Mouse (Mus musculus) heart, postnatal 0 days (tissue): ENCODE results near the gene Gm11938. TPM values are rescaled to one million over a fixed set of nuclear protein-coding genes. Genes with fewer than 3 reads are reported as not detected.
"Not testable (repeated sequence)": the region's sequence is repeated elsewhere in the genome, so short reads cannot be mapped to it uniquely, and the experiment has no call there.

Experiments used
- ATAC-seq: fragments of 200-750 bp; cut with Nextera tagmentation; 2 replicates; pipeline ENCODE4 v1.8.0; 2017; ENCODE audit warnings: low read depth, moderate number of reproducible peaks, moderate library complexity; ENCODE audit not compliant: insufficient read depth
- DNase-seq: peaks from one replicate; pipeline ENCODE4 v3.0.0-alpha.2; 2016; ENCODE audit warnings: low spot score
- H3K27ac ChIP-seq: fragments of 300-500 bp; sonication (generic); 2 replicates; pipeline ENCODE4 v1.5.1; 2014; ENCODE audit warnings: low read depth, mild to moderate bottlenecking
- H3K27me3 ChIP-seq: fragments of 300-500 bp; sonication (generic); 2 replicates; pipeline ENCODE4 v1.6.1; 2014; ENCODE audit warnings: low read length, mixed read lengths; ENCODE audit not compliant: control insufficient read depth, insufficient read depth
- H3K36me3 ChIP-seq: fragments of 300-500 bp; sonication (generic); replicated peaks from 2 replicates; pipeline ENCODE4 v1.6.1; 2014; ENCODE audit warnings: low read length, mixed read lengths; ENCODE audit not compliant: control insufficient read depth, insufficient read depth
- H3K4me1 ChIP-seq: fragments of 300-500 bp; sonication (generic); 2 replicates; pipeline ENCODE4 v1.6.1; 2014; ENCODE audit warnings: antibody characterized with exemption; ENCODE audit not compliant: control insufficient read depth, insufficient read depth
- H3K4me2 ChIP-seq: fragments of 300-500 bp; sonication (generic); 2 replicates; pipeline ENCODE4 v1.6.1; 2014; ENCODE audit warnings: low read depth, mild to moderate bottlenecking, low read length, moderate library complexity
- H3K4me3 ChIP-seq: fragments of 300-500 bp; sonication (generic); 2 replicates; pipeline ENCODE4 v1.5.1; 2014; ENCODE audit warnings: low read depth, low read length
- H3K9ac ChIP-seq: fragments of 300-500 bp; sonication (generic); replicated peaks from 2 replicates; pipeline ENCODE4 v1.6.1; 2014; ENCODE audit warnings: low read depth, low read length, mixed read lengths
- H3K9me3 ChIP-seq: fragments of 300-500 bp; sonication (generic); replicated peaks from 2 replicates; pipeline ENCODE4 v1.6.1; 2016; ENCODE audit warnings: low read length; ENCODE audit not compliant: control insufficient read depth
- CTCF ChIP-seq: IDR thresholded peaks from 2 replicates; pipeline ENCODE4 v1.5.1; 2016; ENCODE audit warnings: antibody characterized with exemption, control low read depth, low read depth
- EP300 ChIP-seq: IDR thresholded peaks from 2 replicates; pipeline ENCODE4 v1.6.1; 2016; ENCODE audit warnings: antibody characterized with exemption, low read depth
- WGBS: fragments of 180-500 bp; shearing (Covaris S2); extraction: QIAGEN DNeasy Blood & Tissue Kit; methylation state at CpG from one replicate; pipeline ENCODE4 v1.1.7; 2014; 5-methylcytosine and 5-hydroxymethylcytosine counted together
- polyA plus RNA-seq: library from polyadenylated mRNA; unstranded; fragments of >200 nt; fragmentation: Nextera tagmentation; extraction: Ambion mirVana; gene quantifications from 2 replicates; pipeline ENCODE4 v1.2.1, GENCODE M21; 2015
- total RNA-seq: library from RNA; depleted of rRNA; stranded (reverse); fragments of >200 nt; gene quantifications from 2 replicates; pipeline ENCODE4 v1.2.3, GENCODE M21; 2014; ENCODE audit warnings: low replicate concordance

Gene Gm11938
- total and polyA plus RNA-seq, 2 experiments from 2014 or later = not detected

GRCm38 (mm10) chr11:99614796-99615363, 11.8 kb upstream of the Gm11938 start, which contains the start of gene Krtap2-4:
Gene Krtap2-4, minus strand, starts transcription at chr11:99614846.
- H3K36me3 ChIP-seq = no peaks in the 10 kb centered on the region
- WGBS = 45% methylated on average over 3 of the region's 3 CpGs
- H3K27me3 ChIP-seq = no peaks in the 10 kb centered on the region
- no peak within 1 kb of the TSS for H3K4me2 ChIP-seq
- no peak within 1 kb of the TSS for H3K27ac ChIP-seq
- no peak within 1 kb of the TSS for H3K9ac ChIP-seq
- ATAC-seq = no peak
- no peak for TF ChIP-seq EP300
- DNase-seq = no peak
- H3K4me1 ChIP-seq = no peaks in the 10 kb centered on the region
- H3K9me3 ChIP-seq = no peaks in the 10 kb centered on the region
- H3K4me3 ChIP-seq = no peak within 1 kb of the TSS

- 51% methylated on average over 1 of the region's 2 CpGs for WGBS
- H3K4me2 ChIP-seq, H3K36me3 ChIP-seq, H3K4me3 ChIP-seq, ATAC-seq, H3K27me3 ChIP-seq, H3K4me1 ChIP-seq, H3K27ac ChIP-seq, DNase-seq, H3K9ac ChIP-seq, H3K9me3 ChIP-seq: not testable (repeated sequence)
Measured at GRCm38 (mm10) chr11:99610089-99610488, 7.0 kb upstream of the Gm11938 start, which contains the start of gene Gm11937. Gene Gm11937, minus strand, starts transcription at chr11:99610189.

DNA sequence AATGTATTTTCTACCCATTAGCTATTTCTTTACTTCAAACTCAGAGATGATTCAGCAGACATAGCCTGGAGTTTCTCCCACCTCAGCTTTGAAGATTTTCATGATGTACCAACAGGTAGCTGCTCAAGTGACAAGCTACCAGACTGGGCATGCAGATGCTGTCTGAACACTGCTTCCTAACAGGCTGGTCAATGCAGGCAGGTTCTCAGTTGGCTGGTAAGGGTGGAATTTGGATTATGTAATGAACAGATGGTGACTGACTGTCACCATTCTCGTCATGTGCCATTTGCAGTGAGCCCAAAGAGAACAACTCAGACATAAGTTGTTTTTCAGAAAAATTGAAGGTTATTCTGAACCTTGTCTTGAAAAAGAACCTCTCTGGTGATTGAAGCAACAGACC, 6.0 kb upstream of the Gm11938 start:
- H3K4me1 ChIP-seq = no peaks in the 10 kb centered on the region
- no peak overlapping the region for H3K9ac ChIP-seq
- no peaks in the 10 kb centered on the region for H3K9me3 ChIP-seq
- no peak overlapping the region for H3K4me2 ChIP-seq
- 62% methylated on average over 1 of the region's 1 CpGs for WGBS
- TF ChIP-seq EP300 (no peak), CTCF (no peak)
- DNase-seq (no peak), ATAC-seq (no peak)
- no peak overlapping the region for H3K4me3 ChIP-seq
- H3K27ac ChIP-seq = no peak overlapping the region
- no peaks in the 10 kb centered on the region for H3K27me3 ChIP-seq
- no peaks in the 10 kb centered on the region for H3K36me3 ChIP-seq

- not testable (repeated sequence) for H3K4me3 ChIP-seq, H3K27me3 ChIP-seq, ATAC-seq, H3K9me3 ChIP-seq, H3K9ac ChIP-seq, H3K36me3 ChIP-seq, H3K27ac ChIP-seq, H3K4me2 ChIP-seq, H3K4me1 ChIP-seq, DNase-seq
- WGBS = 75% methylated on average over 6 of the region's 6 CpGs
Measured at GRCm38 (mm10) chr11:99597742-99598141, 5.4 kb downstream of the Gm11938 start, which contains the start of gene Krtap9-3. Gene Krtap9-3, minus strand, starts transcription at chr11:99598105.

DNA sequence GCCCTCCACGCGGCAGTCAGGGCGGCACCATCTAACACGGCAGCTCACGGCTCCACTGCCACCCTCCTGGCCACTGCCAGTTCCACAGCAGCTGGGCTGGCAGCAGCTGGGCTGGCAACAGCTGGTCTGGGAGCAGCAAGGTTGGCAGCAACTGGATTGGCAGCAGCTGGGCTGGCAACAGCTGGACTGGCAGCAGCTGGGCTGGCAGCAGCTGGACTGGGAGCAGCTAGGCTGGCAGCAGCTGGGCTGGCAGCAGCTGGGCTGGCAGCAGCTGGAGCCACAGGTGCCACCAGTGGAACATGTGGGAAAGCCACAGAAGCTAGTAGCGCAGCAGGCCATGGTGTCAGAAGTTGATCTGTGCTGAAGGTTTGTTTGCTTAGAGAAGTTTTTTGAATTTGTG, 12.1 kb downstream of the Gm11938 start, which contains the start of gene Krtap1-3:
Krtap1-3 (minus strand) TSS at position 359 of the 400 bp plus-strand sequence.
- WGBS = 75% methylated on average over 6 of the region's 6 CpGs
- no peak for DNase-seq

GRCm38 (mm10) chr11:99585096-99585495, 18.0 kb downstream of the Gm11938 start:
- Histone ChIP-seq H3K4me2 (no peak overlapping the region), H3K36me3 (no peaks in the 10 kb centered on the region), H3K4me1 (no peaks in the 10 kb centered on the region), H3K9me3 (no peaks in the 10 kb centered on the region), H3K27ac (no peak overlapping the region), H3K27me3 (no peaks in the 10 kb centered on the region), H3K9ac (no peak overlapping the region), H3K4me3 (no peak overlapping the region)
- ATAC-seq = no peak
- WGBS = 72% methylated on average over 7 of the region's 7 CpGs
- no peak for DNase-seq
- TF ChIP-seq CTCF (no peak), EP300 (no peak)

More for the DNA sequence above, 12.1 kb downstream of the Gm11938 start, which contains the start of gene Krtap1-3:
- TF ChIP-seq EP300 (no peak), CTCF (no peak)
- Histone ChIP-seq H3K36me3 (no peaks in the 10 kb centered on the region), H3K9ac (no peak within 1 kb of the TSS), H3K27ac (no peak within 1 kb of the TSS), H3K9me3 (no peaks in the 10 kb centered on the region), H3K4me3 (no peak within 1 kb of the TSS), H3K4me2 (no peak within 1 kb of the TSS), H3K27me3 (no peaks in the 10 kb centered on the region), H3K4me1 (no peaks in the 10 kb centered on the region)
- ATAC-seq = no peak
